In the genomic region with DNA sequence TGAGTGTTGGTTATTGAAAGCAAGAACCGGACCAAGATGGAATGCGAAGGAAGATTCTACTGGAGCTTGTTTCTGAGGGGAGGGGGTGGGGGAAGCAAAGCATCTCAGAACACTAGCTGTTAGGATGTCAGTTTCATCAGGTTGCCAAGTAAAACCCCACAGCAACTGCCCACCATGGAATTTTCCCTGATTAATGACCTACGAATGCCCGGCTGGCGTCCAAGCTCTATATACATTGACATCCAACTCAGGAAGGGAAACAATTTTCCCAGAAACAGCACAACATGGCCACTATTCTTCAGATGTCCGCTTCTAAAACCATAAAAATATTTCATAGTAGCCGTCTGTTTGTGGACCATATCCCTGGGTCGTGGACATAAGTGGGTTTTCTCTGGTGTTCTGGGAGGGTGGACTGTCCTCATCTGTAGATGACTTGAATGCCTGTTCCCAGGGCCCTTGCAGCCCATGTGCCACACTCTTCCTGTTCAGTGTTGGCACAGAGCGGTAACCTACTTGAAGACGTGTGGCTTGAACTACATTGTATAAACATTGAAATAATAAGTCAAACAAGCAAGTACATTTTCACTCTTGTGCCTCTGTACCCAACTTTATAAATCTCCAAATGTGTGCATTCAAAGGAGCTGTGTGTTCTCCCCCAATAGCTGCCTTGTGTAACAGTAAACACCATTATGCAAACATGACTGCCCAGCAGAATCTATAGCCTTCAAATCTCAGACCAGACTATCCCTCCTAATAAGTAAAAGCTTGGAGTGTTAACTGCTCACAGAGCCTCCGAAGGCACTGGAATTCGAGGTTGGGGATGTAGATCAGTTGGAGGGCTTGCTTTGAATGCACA, we compare ENCODE assay signal across 23 mouse cellular contexts.
DNase-seq lines count a peak whose midpoint lies in the region; ATAC-seq and TF ChIP-seq lines count a peak whose summit lies in the region.
"Had no signal": no experiment of that assay in that cellular context is flagged by ENCODE, and none has a peak within 500 bp of the region (broad histone marks: within the 10 kb centered on the region; RNA-seq: fewer than 3 reads in every experiment).

No protein-coding gene starts in this region.

- no peak overlapping the region for H3K4me2 ChIP-seq in intestine, embryonic 16.5 days (ENCODE audit: low read depth, low read length)
- H3K4me2 ChIP-seq in intestine, postnatal 0 days (replicated peaks; ENCODE audit: low read depth) = no peak overlapping the region
- 0 out of 2 replicates have a peak overlapping the region, but pooled peaks have one; percentile 10 for H3K4me2 ChIP-seq in lung, embryonic 16.5 days (ENCODE audit: low read depth, low read length)
- no peak overlapping the region for H3K4me2 ChIP-seq in limb, embryonic 12.5 days
- H3K4me2 ChIP-seq in limb, embryonic 15.5 days = no peak overlapping the region
- H3K4me2 ChIP-seq: embryonic facial prominence, embryonic 13.5 days; heart, embryonic 12.5 days; hindbrain, embryonic 15.5 days; intestine, embryonic 15.5 days; midbrain, embryonic 11.5 days had no signal

- no peaks in the 10 kb centered on the region for H3K27me3 ChIP-seq in intestine, embryonic 16.5 days (replicated peaks; ENCODE audit: control insufficient read depth, insufficient read depth, low read length)
- H3K27me3 ChIP-seq in intestine, postnatal 0 days (replicated peaks; ENCODE audit: control insufficient read depth, insufficient read depth, low read length) = no peaks in the 10 kb centered on the region
- no peaks in the 10 kb centered on the region for H3K27me3 ChIP-seq in lung, embryonic 16.5 days (ENCODE audit: control insufficient read depth, insufficient read depth, low read depth, low read length)
- H3K27me3 ChIP-seq in limb, embryonic 12.5 days = no peaks in the 10 kb centered on the region
- H3K27me3 ChIP-seq in limb, embryonic 15.5 days = no peaks in the 10 kb centered on the region
- H3K27me3 ChIP-seq: embryonic facial prominence, embryonic 13.5 days; heart, embryonic 12.5 days; hindbrain, embryonic 15.5 days; intestine, embryonic 15.5 days had no signal

- H3K27ac ChIP-seq in intestine, embryonic 16.5 days (ENCODE audit: low read length) = peak overlapping the region; percentile 23; the same call in 1 of the 2 replicates
- H3K27ac ChIP-seq in intestine, postnatal 0 days (ENCODE audit: low read depth, low read length) = no peak overlapping the region
- H3K27ac ChIP-seq in lung, embryonic 16.5 days (ENCODE audit: low read length) = peak overlapping the region; percentile 74
- peak overlapping the region; percentile 57 for H3K27ac ChIP-seq in limb, embryonic 12.5 days
- H3K27ac ChIP-seq in limb, embryonic 15.5 days = peak overlapping the region; percentile 77
- H3K27ac ChIP-seq: embryonic facial prominence, embryonic 13.5 days; hindbrain, embryonic 15.5 days; intestine, embryonic 15.5 days; left cerebral cortex, adult 2 months; liver, embryonic 14.5 days had no signal

- H3K4me1 ChIP-seq in intestine, embryonic 16.5 days (ENCODE audit: control insufficient read depth, insufficient read depth, low read length) = peaks cover 17% of the 10 kb centered on the region
- no peaks in the 10 kb centered on the region for H3K4me1 ChIP-seq in intestine, postnatal 0 days (replicated peaks; ENCODE audit: control insufficient read depth, insufficient read depth, low read length)
- H3K4me1 ChIP-seq in lung, embryonic 16.5 days (replicated peaks; ENCODE audit: control insufficient read depth, insufficient read depth, low read length) = peaks cover 15% of the 10 kb centered on the region
- no peaks in the 10 kb centered on the region for H3K4me1 ChIP-seq in lung, adult 2 months (ENCODE audit: control insufficient read depth, insufficient read depth, low read length)
- H3K4me1 ChIP-seq in limb, embryonic 12.5 days (replicated peaks) = peaks cover 43% of the 10 kb centered on the region
- peaks cover 20% of the 10 kb centered on the region for H3K4me1 ChIP-seq in limb, embryonic 15.5 days
- H3K4me1 ChIP-seq: hindbrain, embryonic 15.5 days had no signal

- H3K36me3 ChIP-seq in intestine, embryonic 16.5 days (ENCODE audit: control insufficient read depth, insufficient read depth, low read length) = no peaks in the 10 kb centered on the region
- no peaks in the 10 kb centered on the region for H3K36me3 ChIP-seq in intestine, postnatal 0 days (ENCODE audit: control insufficient read depth, insufficient read depth)
- no peaks in the 10 kb centered on the region for H3K36me3 ChIP-seq in lung, embryonic 16.5 days (ENCODE audit: control insufficient read depth, insufficient read depth, low read length)
- no peaks in the 10 kb centered on the region for H3K36me3 ChIP-seq in limb, embryonic 12.5 days
- no peaks in the 10 kb centered on the region for H3K36me3 ChIP-seq in limb, embryonic 15.5 days
- H3K36me3 ChIP-seq: embryonic facial prominence, embryonic 13.5 days; heart, embryonic 12.5 days; hindbrain, embryonic 15.5 days; intestine, embryonic 15.5 days had no signal

- no peaks in the 10 kb centered on the region for H3K9me3 ChIP-seq in intestine, embryonic 16.5 days (ENCODE audit: control insufficient read depth, low read length)
- no peaks in the 10 kb centered on the region for H3K9me3 ChIP-seq in intestine, postnatal 0 days (ENCODE audit: control insufficient read depth)
- no peaks in the 10 kb centered on the region for H3K9me3 ChIP-seq in lung, embryonic 16.5 days (ENCODE audit: control insufficient read depth, low read length)
- H3K9me3 ChIP-seq in limb, embryonic 12.5 days = no peaks in the 10 kb centered on the region
- H3K9me3 ChIP-seq in limb, embryonic 15.5 days = no peaks in the 10 kb centered on the region
- H3K9me3 ChIP-seq: embryonic facial prominence, embryonic 13.5 days; heart, embryonic 12.5 days; hindbrain, embryonic 15.5 days; intestine, embryonic 15.5 days had no signal

- ATAC-seq in intestine, embryonic 16.5 days = no peak
- ATAC-seq in intestine, postnatal 0 days = no peak
- peak; percentile 80 for ATAC-seq in lung, embryonic 16.5 days (ENCODE audit: low read depth)
- ATAC-seq in limb, embryonic 12.5 days (ENCODE audit: insufficient number of reproducible peaks, insufficient read depth, low FRiP score, low TSS enrichment, low read depth) = no peak
- peak; percentile 77 for ATAC-seq in limb, embryonic 15.5 days (ENCODE audit: insufficient number of reproducible peaks, low FRiP score, low TSS enrichment, low read depth)
- ATAC-seq: forebrain, embryonic 14.5 days had no signal

- no peak for DNase-seq in lung, adult 2 months
- DNase-seq in adrenal gland, postnatal 36 days = no peak
- DNase-seq in urinary bladder, adult 2 months (ENCODE audit: low spot score) = no peak
- DNase-seq: adrenal gland, adult 2 months; cerebellum, adult 2 months; cerebellum, postnatal 25 days; gastrocnemius, postnatal 10 days; kidney, postnatal 4 days; layer of hippocampus, adult 9-11 months; thymus, postnatal 14 days had no signal

- no peak for TF ChIP-seq POLR2A in lung, adult 2 months (IDR thresholded peaks at IDR 0.05; ENCODE audit: borderline replicate concordance, extremely low read depth, low read depth, low read length)

- no peak overlapping the region for H3K9ac ChIP-seq in intestine, embryonic 16.5 days (ENCODE audit: low read depth, low read length)
- H3K9ac ChIP-seq in intestine, postnatal 0 days (ENCODE audit: low read depth, low read length) = no peak overlapping the region
- H3K9ac ChIP-seq in lung, embryonic 16.5 days (ENCODE audit: low read length) = no peak overlapping the region
- no peak overlapping the region for H3K9ac ChIP-seq in limb, embryonic 12.5 days (replicated peaks)
- H3K9ac ChIP-seq in limb, embryonic 15.5 days = no peak overlapping the region
- H3K9ac ChIP-seq: embryonic facial prominence, embryonic 13.5 days; heart, embryonic 12.5 days; hindbrain, embryonic 15.5 days; intestine, embryonic 15.5 days; liver, embryonic 14.5 days had no signal

- TF ChIP-seq CTCF in intestine, postnatal 0 days (IDR thresholded peaks at IDR 0.05; ENCODE audit: low read depth) = no peak
- no peak for TF ChIP-seq CTCF in lung, adult 2 months (IDR thresholded peaks at IDR 0.05; ENCODE audit: insufficient read depth, low read length)

- no peak overlapping the region for H3K4me3 ChIP-seq in intestine, embryonic 16.5 days (ENCODE audit: low read length)
- H3K4me3 ChIP-seq in intestine, postnatal 0 days (ENCODE audit: low read depth, low read length) = no peak overlapping the region
- no peak overlapping the region for H3K4me3 ChIP-seq in lung, embryonic 16.5 days (ENCODE audit: low read length)
- H3K4me3 ChIP-seq in lung, adult 2 months (replicated peaks; ENCODE audit: extremely low read depth, low read depth, low read length) = no peak overlapping the region
- H3K4me3 ChIP-seq in limb, embryonic 12.5 days (replicated peaks) = no peak overlapping the region
- H3K4me3 ChIP-seq in limb, embryonic 15.5 days = no peak overlapping the region
- H3K4me3 ChIP-seq: embryonic facial prominence, embryonic 13.5 days; heart, embryonic 12.5 days; hindbrain, embryonic 15.5 days; intestine, embryonic 15.5 days; left cerebral cortex, adult 2 months had no signal

- 66% methylated on average over 12 of the region's 12 CpGs for WGBS in intestine, embryonic 16.5 days
- WGBS in intestine, postnatal 0 days = 63% methylated on average over 12 of the region's 12 CpGs
- 29% methylated on average over 12 of the region's 12 CpGs for WGBS in lung, embryonic 16.5 days
- 45% methylated on average over 12 of the region's 12 CpGs for WGBS in lung, adult 2 months
- WGBS in limb, embryonic 12.5 days = 67% methylated on average over 12 of the region's 12 CpGs
- WGBS in limb, embryonic 15.5 days = 54% methylated on average over 12 of the region's 12 CpGs

Comparison
In these comparisons a context has a peak if more than half of its experiments do, and no peak if none do; other contexts are left out.
1. ATAC-seq: peak in lung, embryonic 16.5 days (single experiment) and limb, embryonic 15.5 days (single experiment); none in intestine, embryonic 16.5 days (single experiment), intestine, postnatal 0 days (single experiment) and limb, embryonic 12.5 days (single experiment).